Mouse (Mus musculus): ENCODE results near the gene Mcrip2. TPM values are rescaled to one million over a fixed set of nuclear protein-coding genes. Genes with fewer than 3 reads are reported as not detected.

Gene Mcrip2
- polyA plus RNA-seq, 1 experiment: 6.8 TPM

DNA sequence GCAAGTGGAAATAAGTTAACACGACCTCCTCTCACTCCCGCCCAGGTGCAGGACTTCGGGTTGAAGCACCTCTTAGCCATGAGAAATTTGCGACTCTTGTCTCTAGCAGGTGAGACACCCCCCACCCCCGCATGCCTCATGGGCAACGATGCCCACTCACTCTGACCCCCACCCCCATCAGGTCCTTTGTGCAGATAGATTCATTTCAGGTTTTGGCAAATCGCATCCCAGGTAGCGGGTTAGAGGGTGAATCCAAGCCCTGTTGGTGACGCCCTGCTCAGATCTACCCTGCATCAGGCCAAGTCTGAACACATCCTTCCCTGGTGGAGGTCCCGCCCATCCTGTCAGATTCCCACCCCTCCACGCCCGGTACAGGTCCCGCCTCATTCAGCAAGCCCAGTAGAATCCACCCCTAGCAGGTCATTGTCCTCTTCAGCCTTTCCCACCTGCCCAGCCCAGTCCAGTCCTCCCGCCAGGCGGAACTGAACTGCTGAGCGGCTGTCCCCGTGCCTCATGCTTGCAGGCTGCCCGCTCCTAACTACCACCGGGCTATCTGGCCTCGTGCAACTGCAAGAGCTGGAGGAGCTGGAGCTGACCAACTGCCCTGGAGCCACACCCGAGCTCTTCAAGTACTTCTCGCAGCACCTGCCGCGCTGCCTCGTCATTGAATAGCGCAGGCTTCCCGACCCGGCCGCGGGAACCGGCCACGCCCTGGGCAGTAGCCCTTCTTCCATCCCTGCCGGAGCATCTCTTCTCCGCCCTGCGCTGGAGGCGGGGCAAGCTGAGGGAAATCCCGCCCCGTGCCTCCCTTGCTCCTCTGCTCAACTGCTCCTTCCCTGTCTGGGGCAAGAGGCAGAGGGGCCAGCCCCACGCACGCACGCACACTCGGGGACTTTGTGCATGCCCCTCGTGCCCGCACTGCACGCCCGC lies 49.4 kb downstream of the Mcrip2 start:
- no peak for TF ChIP-seq POLR2A (IDR thresholded peaks at IDR 0.05; ENCODE audit: borderline replicate concordance, control insufficient read depth, low read depth, low read length)
- TF ChIP-seq CTCF (IDR thresholded peaks at IDR 0.05; ENCODE audit: control insufficient read depth, insufficient read depth, low read length): no peak
- Histone ChIP-seq H3K4me3 (replicated peaks; ENCODE audit: control insufficient read depth, low read depth, low read length) (no peak overlapping the region), H3K4me1 (ENCODE audit: control insufficient read depth, insufficient read depth, low read length) (peaks cover 3% of the 10 kb centered on the region)

DNA sequence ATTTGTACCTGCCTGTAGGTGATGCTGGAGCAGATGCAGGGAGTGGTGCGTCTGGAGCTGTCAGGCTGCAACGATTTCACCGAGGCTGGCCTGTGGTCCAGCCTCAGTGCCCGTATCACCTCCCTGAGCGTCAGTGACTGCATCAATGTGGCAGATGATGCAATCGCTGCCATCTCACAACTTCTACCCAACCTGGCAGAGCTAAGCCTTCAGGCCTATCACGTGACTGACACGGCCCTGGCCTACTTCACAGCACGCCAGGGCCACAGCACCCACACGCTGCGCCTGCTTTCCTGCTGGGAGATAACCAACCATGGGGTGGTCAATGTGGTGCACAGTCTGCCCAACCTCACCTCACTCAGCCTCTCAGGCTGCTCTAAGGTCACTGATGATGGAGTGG lies 50.9 kb downstream of the Mcrip2 start:
- H3K4me3 ChIP-seq (replicated peaks; ENCODE audit: control insufficient read depth, low read depth, low read length): no peak overlapping the region
- no peaks in the 10 kb centered on the region for H3K4me1 ChIP-seq (ENCODE audit: control insufficient read depth, insufficient read depth, low read length)
- no peak overlapping the region for H3K27ac ChIP-seq (ENCODE audit: control insufficient read depth, insufficient read depth, low read depth, low read length, poor library complexity)
- TF ChIP-seq POLR2A (IDR thresholded peaks at IDR 0.05; ENCODE audit: borderline replicate concordance, control insufficient read depth, low read depth, low read length): no peak
- TF ChIP-seq CTCF (IDR thresholded peaks at IDR 0.05; ENCODE audit: control insufficient read depth, insufficient read depth, low read length): no peak
- WGBS: 68% methylated on average over 11 of the region's 11 CpGs

More for the DNA sequence above, 49.4 kb downstream of the Mcrip2 start:
- no peak overlapping the region for H3K27ac ChIP-seq (ENCODE audit: control insufficient read depth, insufficient read depth, low read depth, low read length, poor library complexity)
- 8% methylated on average over 46 of the region's 46 CpGs for WGBS

Other genes starting within 250 kb of the Mcrip2 start
- gene Gng13, start 151.6 kb downstream of the Mcrip2 start, polyA plus RNA-seq (2011; ENCODE audit: insufficient read depth, insufficient read length, low replicate concordance, missing spikeins): 4.0 and 6.2 TPM in 2 replicates
- gene Chtf18, start 141.3 kb downstream of the Mcrip2 start, polyA plus RNA-seq (2011; ENCODE audit: insufficient read depth, insufficient read length, low replicate concordance, missing spikeins): 58.2 and 136 TPM in 2 replicates
- 3.6 and 8.6 TPM in 2 replicates for gene Rpusd1, start 141.1 kb downstream of the Mcrip2 start, polyA plus RNA-seq (2011; ENCODE audit: insufficient read depth, insufficient read length, low replicate concordance, missing spikeins)
- gene Mslnl, start 132.7 kb downstream of the Mcrip2 start, polyA plus RNA-seq (2011; ENCODE audit: insufficient read depth, insufficient read length, low replicate concordance, missing spikeins): not detected in 2 replicates
- gene Msln, start 114.4 kb downstream of the Mcrip2 start, polyA plus RNA-seq (2011; ENCODE audit: insufficient read depth, insufficient read length, low replicate concordance, missing spikeins): 1.7 TPM in 1 of 2 replicates, not detected in the other
- gene Narfl, start 95.0 kb downstream of the Mcrip2 start, polyA plus RNA-seq (2011; ENCODE audit: insufficient read depth, insufficient read length, low replicate concordance, missing spikeins): 11.8 and 17.0 TPM in 2 replicates
- gene Haghl, start 83.1 kb downstream of the Mcrip2 start, polyA plus RNA-seq (2011; ENCODE audit: insufficient read depth, insufficient read length, low replicate concordance, missing spikeins): 26.2 and 45.8 TPM in 2 replicates
- gene Ccdc78, start 82.2 kb downstream of the Mcrip2 start, polyA plus RNA-seq (2011; ENCODE audit: insufficient read depth, insufficient read length, low replicate concordance, missing spikeins): not detected in 2 replicates
- gene Fam173a, start 75.9 kb downstream of the Mcrip2 start, polyA plus RNA-seq (2011; ENCODE audit: insufficient read depth, insufficient read length, low replicate concordance, missing spikeins): 33.4 and 149 TPM in 2 replicates
- gene AC134908.4, start 73.1 kb downstream of the Mcrip2 start, polyA plus RNA-seq (2011; ENCODE audit: insufficient read depth, insufficient read length, low replicate concordance, missing spikeins): 4.6 TPM in 1 of 2 replicates, not detected in the other
- gene Metrn, start 71.6 kb downstream of the Mcrip2 start, polyA plus RNA-seq (2011; ENCODE audit: insufficient read depth, insufficient read length, low replicate concordance, missing spikeins): 38.6 and 74.8 TPM in 2 replicates
- gene Fbxl16, start 59.7 kb downstream of the Mcrip2 start, polyA plus RNA-seq (2011; ENCODE audit: insufficient read depth, insufficient read length, low replicate concordance, missing spikeins): not detected in 2 replicates
- gene Wdr24, start 45.1 kb downstream of the Mcrip2 start, polyA plus RNA-seq (2011; ENCODE audit: insufficient read depth, insufficient read length, low replicate concordance, missing spikeins): 6.8 and 17.0 TPM in 2 replicates
- 8.8 and 13.4 TPM in 2 replicates for gene Jmjd8, start 39.9 kb downstream of the Mcrip2 start, polyA plus RNA-seq (2011; ENCODE audit: insufficient read depth, insufficient read length, low replicate concordance, missing spikeins)
- 125 and 140 TPM in 2 replicates for gene Stub1, start 35.4 kb downstream of the Mcrip2 start, polyA plus RNA-seq (2011; ENCODE audit: insufficient read depth, insufficient read length, low replicate concordance, missing spikeins)
- 3.2 and 10.7 TPM in 2 replicates for gene Rhbdl1, start 31.5 kb downstream of the Mcrip2 start, polyA plus RNA-seq (2011; ENCODE audit: insufficient read depth, insufficient read length, low replicate concordance, missing spikeins)
- gene Gm20683, start 27.0 kb downstream of the Mcrip2 start, polyA plus RNA-seq (2011; ENCODE audit: insufficient read depth, insufficient read length, low replicate concordance, missing spikeins): 6.7 TPM in 1 of 2 replicates, not detected in the other
- 33.5 and 50.5 TPM in 2 replicates for gene Rhot2, start 23.9 kb downstream of the Mcrip2 start, polyA plus RNA-seq (2011; ENCODE audit: insufficient read depth, insufficient read length, low replicate concordance, missing spikeins)
- gene Wdr90, start 7.3 kb downstream of the Mcrip2 start, polyA plus RNA-seq (2011; ENCODE audit: insufficient read depth, insufficient read length, low replicate concordance, missing spikeins): 31.1 and 62.0 TPM in 2 replicates
- 25.6 and 30.0 TPM in 2 replicates for gene Mettl26, start 6.3 kb upstream of the Mcrip2 start, polyA plus RNA-seq (2011; ENCODE audit: insufficient read depth, insufficient read length, low replicate concordance, missing spikeins)
- gene Wfikkn1, start 12.1 kb upstream of the Mcrip2 start, polyA plus RNA-seq (2011; ENCODE audit: insufficient read depth, insufficient read length, low replicate concordance, missing spikeins): 1.6 and 2.2 TPM in 2 replicates
- 5.0 and 6.9 TPM in 2 replicates for gene Rab40c, start 51.0 kb upstream of the Mcrip2 start, polyA plus RNA-seq (2011; ENCODE audit: insufficient read depth, insufficient read length, low replicate concordance, missing spikeins)
- 241 and 296 TPM in 2 replicates for gene Pigq, start 76.2 kb upstream of the Mcrip2 start, polyA plus RNA-seq (2011; ENCODE audit: insufficient read depth, insufficient read length, low replicate concordance, missing spikeins)
- 3.8 and 6.8 TPM in 2 replicates for gene Nhlrc4, start 76.2 kb upstream of the Mcrip2 start, polyA plus RNA-seq (2011; ENCODE audit: insufficient read depth, insufficient read length, low replicate concordance, missing spikeins)
- gene A930017K11Rik, start 83.8 kb upstream of the Mcrip2 start, polyA plus RNA-seq (2011; ENCODE audit: insufficient read depth, insufficient read length, low replicate concordance, missing spikeins): not detected in 2 replicates
- 11.7 and 18.2 TPM in 2 replicates for gene Capn15, start 117.0 kb upstream of the Mcrip2 start, polyA plus RNA-seq (2011; ENCODE audit: insufficient read depth, insufficient read length, low replicate concordance, missing spikeins)
- gene Rab11fip3, start 200.8 kb upstream of the Mcrip2 start, polyA plus RNA-seq (2011; ENCODE audit: insufficient read depth, insufficient read length, low replicate concordance, missing spikeins): 1.2 and 4.7 TPM in 2 replicates
- 3.5 and 5.6 TPM in 2 replicates for gene Decr2, start 221.6 kb upstream of the Mcrip2 start, polyA plus RNA-seq (2011; ENCODE audit: insufficient read depth, insufficient read length, low replicate concordance, missing spikeins)
- gene Nme4, start 226.8 kb upstream of the Mcrip2 start, polyA plus RNA-seq (2011; ENCODE audit: insufficient read depth, insufficient read length, low replicate concordance, missing spikeins): 9.0 and 20.4 TPM in 2 replicates
- 24.1 and 27.3 TPM in 2 replicates for gene Tmem8, start 244.5 kb upstream of the Mcrip2 start, polyA plus RNA-seq (2011; ENCODE audit: insufficient read depth, insufficient read length, low replicate concordance, missing spikeins)